Mouse (Mus musculus) liver, embryonic 14.5 days (tissue): ENCODE data around the gene Olfr596. TPM values are rescaled to one million over a fixed set of nuclear protein-coding genes. Genes with fewer than 3 reads are reported as not detected.
"Not testable (repeated sequence)": the region's sequence is repeated elsewhere in the genome, so short reads cannot be mapped to it uniquely, and the experiment has no call there.

Experiments used
- ATAC-seq: fragments of 200-750 bp; cut with Nextera tagmentation; 2 replicates; pipeline ENCODE4 v1.8.0; 2017; ENCODE audit warnings: moderate number of reproducible peaks, mild to moderate bottlenecking, moderate library complexity; ENCODE audit not compliant: insufficient read depth
- DNase-seq, 3 experiments: peaks; one replicate each; pipeline ENCODE4 v3.0.0-alpha.2; 2012 to 2013; ENCODE audit warnings: low read depth in 3 of 3, low spot score in 3 of 3
- H3K27ac ChIP-seq: fragments of 300-500 bp; sonication (generic); 2 replicates; pipeline ENCODE4 v1.5.1; 2014; ENCODE audit warnings: moderate library complexity, mild to moderate bottlenecking, control low read depth, inconsistent platforms
- H3K27me3 ChIP-seq: fragments of 300-500 bp; sonication (generic); 2 replicates; pipeline ENCODE4 v1.6.1; 2014; ENCODE audit warnings: mild to moderate bottlenecking, low read length, moderate library complexity; ENCODE audit not compliant: control insufficient read depth, insufficient read depth
- H3K36me3 ChIP-seq: fragments of 300-500 bp; sonication (generic); replicated peaks from 2 replicates; pipeline ENCODE4 v1.6.1; 2014; ENCODE audit warnings: low read depth; ENCODE audit not compliant: control insufficient read depth, insufficient read depth
- H3K4me1 ChIP-seq, 2 experiments: fragments of 200-500 bp in 1 of 2; fragments of 300-500 bp in 1 of 2; sonication (generic) in 1 of 2; replicated peaks; 2 replicates each; pipeline ENCODE4 v1.6.1; 2012 to 2014; ENCODE audit warnings: antibody characterized with exemption in 1 of 2, inconsistent platforms in 1 of 2, low read length in 1 of 2; ENCODE audit not compliant: control insufficient read depth in 2 of 2, insufficient read depth in 2 of 2
- H3K4me2 ChIP-seq: fragments of 300-500 bp; sonication (generic); 2 replicates; pipeline ENCODE4 v1.6.1; 2014; ENCODE audit warnings: low read depth, mild to moderate bottlenecking, control low read depth, moderate library complexity
- H3K4me3 ChIP-seq, 2 experiments: fragments of 200-500 bp in 1 of 2; fragments of 300-500 bp in 1 of 2; sonication (generic) in 1 of 2; 2 replicates each; pipeline ENCODE4 v1.5.1; 2012 to 2014; ENCODE audit warnings: low read depth in 2 of 2, low read length in 2 of 2, mild to moderate bottlenecking in 2 of 2, control low read depth in 1 of 2, inconsistent platforms in 1 of 2, moderate library complexity in 1 of 2; ENCODE audit not compliant: insufficient read depth in 1 of 2
- H3K9ac ChIP-seq: fragments of 300-500 bp; sonication (generic); replicated peaks from 2 replicates; pipeline ENCODE4 v1.6.1; 2014; ENCODE audit warnings: mild to moderate bottlenecking, control low read depth, moderate library complexity
- H3K9me3 ChIP-seq: fragments of 300-500 bp; sonication (generic); 2 replicates; pipeline ENCODE4 v1.6.1; 2016; ENCODE audit warnings: low read length, mixed read lengths; ENCODE audit not compliant: control insufficient read depth
- CTCF ChIP-seq: IDR thresholded peaks from 2 replicates; pipeline ENCODE4 v1.5.1; 2016; ENCODE audit warnings: antibody characterized with exemption, low read depth, control low read depth
- EP300 ChIP-seq: IDR thresholded peaks from 2 replicates; pipeline ENCODE4 v1.6.1; 2016; ENCODE audit warnings: antibody characterized with exemption, low read depth
- WGBS: fragments of 180-500 bp; shearing (Covaris S2); extraction: QIAGEN DNeasy Blood & Tissue Kit; methylation state at CpG from one replicate; pipeline ENCODE4 v1.1.7; 2014; ENCODE audit not compliant: insufficient replicate concordance; 5-methylcytosine and 5-hydroxymethylcytosine counted together
- microRNA-seq: library from miRNA; unstranded; fragments of <30 nt; microRNA quantifications from one replicate; pipeline ENCODE4, GENCODE M21; 2016
- polyA plus RNA-seq, 2 experiments: library from polyadenylated mRNA; depleted of rRNA in 1 of 2; stranded (reverse) in 1 of 2; unstranded in 1 of 2; fragments of >200 nt; fragmentation: Nextera tagmentation in 1 of 2; extraction: Ambion mirVana in 1 of 2; gene quantifications; 2 replicates each; pipeline versions ENCODE4 v1.2.1 to v1.2.3; 2012 to 2014

Olfr596 gene
- not detected in 2 replicates for polyA plus RNA-seq (2012; rRNA removed)
- not detected in 2 replicates for polyA plus RNA-seq (2014; fragmentation: Nextera tagmentation; extraction: Ambion mirVana)

GRCm38 (mm10) chr7:103305348-103305747 lies at the start of gene Olfr596:
TSS of gene Olfr596 (plus strand) at chr7:103305648.
- H3K27ac ChIP-seq, H3K4me3 ChIP-seq, H3K36me3 ChIP-seq, DNase-seq, H3K9me3 ChIP-seq, H3K4me1 ChIP-seq, H3K27me3 ChIP-seq, H3K9ac ChIP-seq, ATAC-seq, H3K4me2 ChIP-seq: not testable (repeated sequence)
- 52% methylated on average over 2 of the region's 2 CpGs for WGBS

GRCm38 (mm10) chr7:103316015-103316414 lies 10.6 kb downstream of the Olfr596 start, which contains the start of gene Olfr597:
TSS of gene Olfr597 (plus strand) at chr7:103316315.
- not testable (repeated sequence) for H3K36me3 ChIP-seq, H3K9ac ChIP-seq, H3K27me3 ChIP-seq, H3K4me2 ChIP-seq, H3K4me3 ChIP-seq, H3K4me1 ChIP-seq, ATAC-seq, H3K27ac ChIP-seq, H3K9me3 ChIP-seq, DNase-seq
- 79% methylated on average over 2 of the region's 2 CpGs for WGBS

GRCm38 (mm10) chr7:103323268-103323667 lies 17.8 kb downstream of the Olfr596 start, which contains the start of gene Olfr598:
TSS of gene Olfr598 (plus strand) at chr7:103323568.
- H3K36me3 ChIP-seq: no peaks in the 10 kb centered on the region
- no peak within 1 kb of the TSS for H3K9ac ChIP-seq
- H3K27ac ChIP-seq: no peak within 1 kb of the TSS
- H3K27me3 ChIP-seq: no peaks in the 10 kb centered on the region
- H3K4me3 ChIP-seq: no peak within 1 kb of the TSS
- H3K9me3 ChIP-seq: no peaks in the 10 kb centered on the region
- DNase-seq: no peak
- ATAC-seq: no peak
- H3K4me1 ChIP-seq: no peaks in the 10 kb centered on the region
- TF ChIP-seq EP300 (no peak), CTCF (no peak)
- H3K4me2 ChIP-seq: no peak within 1 kb of the TSS

- Histone ChIP-seq H3K4me2 (no peak within 1 kb of the TSS), H3K9me3 (no peaks in the 10 kb centered on the region), H3K27ac (no peak within 1 kb of the TSS), H3K4me1 (no peaks in the 10 kb centered on the region), H3K36me3 (no peaks in the 10 kb centered on the region), H3K4me3 (no peak within 1 kb of the TSS), H3K9ac (no peak within 1 kb of the TSS), H3K27me3 (no peaks in the 10 kb centered on the region)
- no peak for DNase-seq
- no peak for ATAC-seq
- TF ChIP-seq CTCF (no peak), EP300 (no peak)
- WGBS: 77% methylated on average over 1 of the region's 1 CpGs
Observed at GRCm38 (mm10) chr7:103335617-103336016, 30.2 kb downstream of the Olfr596 start, which contains the start of gene Olfr599. TSS of gene Olfr599 (plus strand) at chr7:103335917.

GRCm38 (mm10) chr7:103349569-103349968 lies 44.1 kb downstream of the Olfr596 start, which contains the start of gene Olfr600:
TSS of gene Olfr600 (minus strand) at chr7:103349669.
- H3K36me3 ChIP-seq: no peaks in the 10 kb centered on the region
- H3K27ac ChIP-seq: no peak within 1 kb of the TSS
- no peak for TF ChIP-seq EP300
- H3K9ac ChIP-seq: no peak within 1 kb of the TSS
- DNase-seq (no peak), ATAC-seq (no peak)
- H3K27me3 ChIP-seq: no peaks in the 10 kb centered on the region
- H3K4me1 ChIP-seq: no peaks in the 10 kb centered on the region
- no peak within 1 kb of the TSS for H3K4me3 ChIP-seq
- no peaks in the 10 kb centered on the region for H3K9me3 ChIP-seq
- no peak within 1 kb of the TSS for H3K4me2 ChIP-seq

Small RNAs within 50 kb of the gene (microRNA-seq; reads per million reads assigned to microRNA genes)
- gene Gm23550 (not detected), gene Gm25171 (not detected)

Other genes with a start within 250 kb of the Olfr596 start
- not detected in 2 replicates for gene Olfr584, start 223.8 kb upstream of the Olfr596 start, polyA plus RNA-seq (2012; rRNA removed)
- gene Olfr584, start 223.8 kb upstream of the Olfr596 start, polyA plus RNA-seq (2014; fragmentation: Nextera tagmentation; extraction: Ambion mirVana): not detected in 2 replicates
- not detected in 2 replicates for gene Olfr585, start 207.9 kb upstream of the Olfr596 start, polyA plus RNA-seq (2012; rRNA removed)
- not detected in 2 replicates for gene Olfr585, start 207.9 kb upstream of the Olfr596 start, polyA plus RNA-seq (2014; fragmentation: Nextera tagmentation; extraction: Ambion mirVana)
- not detected in 2 replicates for gene Olfr586, start 180.0 kb upstream of the Olfr596 start, polyA plus RNA-seq (2012; rRNA removed)
- not detected in 2 replicates for gene Olfr586, start 180.0 kb upstream of the Olfr596 start, polyA plus RNA-seq (2014; fragmentation: Nextera tagmentation; extraction: Ambion mirVana)
- not detected in 2 replicates for gene Olfr588-ps1, start 164.8 kb upstream of the Olfr596 start, polyA plus RNA-seq (2012; rRNA removed)
- gene Olfr588-ps1, start 164.8 kb upstream of the Olfr596 start, polyA plus RNA-seq (2014; fragmentation: Nextera tagmentation; extraction: Ambion mirVana): not detected in 2 replicates
- not detected in 2 replicates for gene Olfr589, start 149.3 kb upstream of the Olfr596 start, polyA plus RNA-seq (2012; rRNA removed)
- gene Olfr589, start 149.3 kb upstream of the Olfr596 start, polyA plus RNA-seq (2014; fragmentation: Nextera tagmentation; extraction: Ambion mirVana): not detected in 2 replicates
- not detected in 2 replicates for gene Olfr591, start 127.3 kb upstream of the Olfr596 start, polyA plus RNA-seq (2012; rRNA removed)
- not detected in 2 replicates for gene Olfr591, start 127.3 kb upstream of the Olfr596 start, polyA plus RNA-seq (2014; fragmentation: Nextera tagmentation; extraction: Ambion mirVana)
- not detected in 2 replicates for gene Olfr592, start 120.8 kb upstream of the Olfr596 start, polyA plus RNA-seq (2012; rRNA removed)
- gene Olfr592, start 120.8 kb upstream of the Olfr596 start, polyA plus RNA-seq (2014; fragmentation: Nextera tagmentation; extraction: Ambion mirVana): not detected in 2 replicates
- gene Olfr593, start 93.8 kb upstream of the Olfr596 start, polyA plus RNA-seq (2012; rRNA removed): not detected in 2 replicates
- not detected in 2 replicates for gene Olfr593, start 93.8 kb upstream of the Olfr596 start, polyA plus RNA-seq (2014; fragmentation: Nextera tagmentation; extraction: Ambion mirVana)
- not detected in 2 replicates for gene Olfr594, start 88.7 kb upstream of the Olfr596 start, polyA plus RNA-seq (2012; rRNA removed)
- gene Olfr594, start 88.7 kb upstream of the Olfr596 start, polyA plus RNA-seq (2014; fragmentation: Nextera tagmentation; extraction: Ambion mirVana): not detected in 2 replicates
- gene Usp17ld, start 53.1 kb upstream of the Olfr596 start, polyA plus RNA-seq (2012; rRNA removed): not detected in 2 replicates
- 0.05 TPM in 1 of 2 replicates, not detected in the other for gene Usp17ld, start 53.1 kb upstream of the Olfr596 start, polyA plus RNA-seq (2014; fragmentation: Nextera tagmentation; extraction: Ambion mirVana)
- not detected in 2 replicates for gene Olfr597, start 10.7 kb downstream of the Olfr596 start, polyA plus RNA-seq (2012; rRNA removed)
- not detected in 2 replicates for gene Olfr597, start 10.7 kb downstream of the Olfr596 start, polyA plus RNA-seq (2014; fragmentation: Nextera tagmentation; extraction: Ambion mirVana)
- not detected in 2 replicates for gene Olfr598, start 17.9 kb downstream of the Olfr596 start, polyA plus RNA-seq (2012; rRNA removed)
- gene Olfr598, start 17.9 kb downstream of the Olfr596 start, polyA plus RNA-seq (2014; fragmentation: Nextera tagmentation; extraction: Ambion mirVana): not detected in 2 replicates
- not detected in 2 replicates for gene Olfr599, start 30.3 kb downstream of the Olfr596 start, polyA plus RNA-seq (2012; rRNA removed)
- gene Olfr599, start 30.3 kb downstream of the Olfr596 start, polyA plus RNA-seq (2014; fragmentation: Nextera tagmentation; extraction: Ambion mirVana): not detected in 2 replicates
- not detected in 2 replicates for gene Olfr600, start 44.0 kb downstream of the Olfr596 start, polyA plus RNA-seq (2012; rRNA removed)
- not detected in 2 replicates for gene Olfr600, start 44.0 kb downstream of the Olfr596 start, polyA plus RNA-seq (2014; fragmentation: Nextera tagmentation; extraction: Ambion mirVana)
- not detected in 2 replicates for gene Olfr601, start 57.0 kb downstream of the Olfr596 start, polyA plus RNA-seq (2012; rRNA removed)
- not detected in 2 replicates for gene Olfr601, start 57.0 kb downstream of the Olfr596 start, polyA plus RNA-seq (2014; fragmentation: Nextera tagmentation; extraction: Ambion mirVana)
- gene Olfr603, start 80.5 kb downstream of the Olfr596 start, polyA plus RNA-seq (2012; rRNA removed): not detected in 2 replicates
- not detected in 2 replicates for gene Olfr603, start 80.5 kb downstream of the Olfr596 start, polyA plus RNA-seq (2014; fragmentation: Nextera tagmentation; extraction: Ambion mirVana)
- not detected in 2 replicates for gene Usp17lc, start 109.4 kb downstream of the Olfr596 start, polyA plus RNA-seq (2012; rRNA removed)
- not detected in 2 replicates for gene Usp17lc, start 109.4 kb downstream of the Olfr596 start, polyA plus RNA-seq (2014; fragmentation: Nextera tagmentation; extraction: Ambion mirVana)
- gene Olfr605, start 139.8 kb downstream of the Olfr596 start, polyA plus RNA-seq (2012; rRNA removed): not detected in 2 replicates
- not detected in 2 replicates for gene Olfr605, start 139.8 kb downstream of the Olfr596 start, polyA plus RNA-seq (2014; fragmentation: Nextera tagmentation; extraction: Ambion mirVana)
- not detected in 2 replicates for gene Olfr606, start 143.4 kb downstream of the Olfr596 start, polyA plus RNA-seq (2012; rRNA removed)
- not detected in 2 replicates for gene Olfr606, start 143.4 kb downstream of the Olfr596 start, polyA plus RNA-seq (2014; fragmentation: Nextera tagmentation; extraction: Ambion mirVana)
- not detected in 2 replicates for gene Olfr607, start 158.5 kb downstream of the Olfr596 start, polyA plus RNA-seq (2012; rRNA removed)
- not detected in 2 replicates for gene Olfr607, start 158.5 kb downstream of the Olfr596 start, polyA plus RNA-seq (2014; fragmentation: Nextera tagmentation; extraction: Ambion mirVana)
- gene Olfr608, start 164.2 kb downstream of the Olfr596 start, polyA plus RNA-seq (2012; rRNA removed): not detected in 2 replicates
- gene Olfr608, start 164.2 kb downstream of the Olfr596 start, polyA plus RNA-seq (2014; fragmentation: Nextera tagmentation; extraction: Ambion mirVana): not detected in 2 replicates
- gene Olfr609, start 192.4 kb downstream of the Olfr596 start, polyA plus RNA-seq (2012; rRNA removed): not detected in 2 replicates
- gene Olfr609, start 192.4 kb downstream of the Olfr596 start, polyA plus RNA-seq (2014; fragmentation: Nextera tagmentation; extraction: Ambion mirVana): not detected in 2 replicates
- gene Olfr610, start 206.5 kb downstream of the Olfr596 start, polyA plus RNA-seq (2012; rRNA removed): not detected in 2 replicates
- not detected in 2 replicates for gene Olfr610, start 206.5 kb downstream of the Olfr596 start, polyA plus RNA-seq (2014; fragmentation: Nextera tagmentation; extraction: Ambion mirVana)
- not detected in 2 replicates for gene Olfr611, start 215.2 kb downstream of the Olfr596 start, polyA plus RNA-seq (2012; rRNA removed)
- gene Olfr611, start 215.2 kb downstream of the Olfr596 start, polyA plus RNA-seq (2014; fragmentation: Nextera tagmentation; extraction: Ambion mirVana): not detected in 2 replicates
- not detected in 2 replicates for gene Olfr612, start 237.1 kb downstream of the Olfr596 start, polyA plus RNA-seq (2012; rRNA removed)
- not detected in 2 replicates for gene Olfr612, start 237.1 kb downstream of the Olfr596 start, polyA plus RNA-seq (2014; fragmentation: Nextera tagmentation; extraction: Ambion mirVana)
- not detected in 2 replicates for gene Olfr613, start 242.4 kb downstream of the Olfr596 start, polyA plus RNA-seq (2012; rRNA removed)
- not detected in 2 replicates for gene Olfr613, start 242.4 kb downstream of the Olfr596 start, polyA plus RNA-seq (2014; fragmentation: Nextera tagmentation; extraction: Ambion mirVana)